Mouse (Mus musculus) megakaryocyte, embryonic 14.5 days (primary cell): Measurements from ENCODE around the gene Dnttip1. TPM values are rescaled to one million over a fixed set of nuclear protein-coding genes. Genes with fewer than 3 reads are reported as not detected.
"Not testable (repeated sequence)": the region's sequence is repeated elsewhere in the genome, so short reads cannot be mapped to it uniquely, and the experiment has no call there.

Experiments used
- H3K27me3 ChIP-seq: replicated peaks from 2 replicates; pipeline ENCODE3; 2012; ENCODE audit warnings: inconsistent platforms
- H3K36me3 ChIP-seq: replicated peaks from 2 replicates; pipeline ENCODE3; 2012; ENCODE audit warnings: low read length, inconsistent platforms, mixed read lengths
- H3K4me1 ChIP-seq: 2 replicates; pipeline ENCODE4 v1.6.1; 2012; ENCODE audit warnings: inconsistent platforms
- H3K4me3 ChIP-seq: replicated peaks from 2 replicates; pipeline ENCODE3; 2012; ENCODE audit warnings: moderate library complexity, mild to moderate bottlenecking, inconsistent platforms
- H3K9me3 ChIP-seq: 2 replicates; pipeline ENCODE4 v1.6.1; 2012; ENCODE audit warnings: inconsistent platforms
- FLI1 ChIP-seq: IDR thresholded peaks from 2 replicates; pipeline ENCODE4 v1.6.1; 2012; ENCODE audit warnings: low read length, inconsistent platforms, mixed read lengths
- GATA1 ChIP-seq: IDR thresholded peaks from 3 replicates; pipeline ENCODE4 v1.6.1; 2012; ENCODE audit warnings: mixed read lengths, low read length, inconsistent platforms, borderline replicate concordance
- polyA plus RNA-seq: library from polyadenylated mRNA; stranded (reverse); fragments of >175 nt; gene quantifications from 2 replicates; pipeline ENCODE4 v1.2.3, GENCODE M21; 2012; ENCODE audit warnings: low replicate concordance; ENCODE audit not compliant: insufficient read depth

The Dnttip1 gene
- polyA plus RNA-seq, 1 experiment: 41.6 TPM

GRCm38 (mm10) chr2:164787779-164788178, 42.0 kb downstream of the Dnttip1 start:
- Histone ChIP-seq H3K9me3 (no peaks in the 10 kb centered on the region), H3K27me3 (peaks cover 3% of the 10 kb centered on the region), H3K36me3 (peaks cover 44% of the 10 kb centered on the region), H3K4me3 (no peak overlapping the region), H3K4me1 (peaks cover 38% of the 10 kb centered on the region)
- TF ChIP-seq GATA1 (no peak), FLI1 (no peak)

GRCm38 (mm10) chr2:164788411-164788810, 42.6 kb downstream of the Dnttip1 start:
- Histone ChIP-seq H3K36me3 (peaks cover 51% of the 10 kb centered on the region), H3K4me3 (no peak overlapping the region), H3K4me1 (peaks cover 34% of the 10 kb centered on the region), H3K27me3 (no peaks in the 10 kb centered on the region), H3K9me3 (no peaks in the 10 kb centered on the region)
- TF ChIP-seq FLI1 (no peak), GATA1 (no peak)

- Histone ChIP-seq H3K4me1 (peaks cover 35% of the 10 kb centered on the region), H3K27me3 (no peaks in the 10 kb centered on the region), H3K36me3 (peaks cover 69% of the 10 kb centered on the region), H3K4me3 (no peak overlapping the region), H3K9me3 (no peaks in the 10 kb centered on the region)
- no peak for TF ChIP-seq FLI1
Measured at GRCm38 (mm10) chr2:164790451-164790850, 44.7 kb downstream of the Dnttip1 start.

- H3K27me3 ChIP-seq: no peaks in the 10 kb centered on the region
- H3K36me3 ChIP-seq: peaks cover 83% of the 10 kb centered on the region
- H3K4me1 ChIP-seq: peaks cover 23% of the 10 kb centered on the region
- no peaks in the 10 kb centered on the region for H3K9me3 ChIP-seq
- H3K4me3 ChIP-seq: no peak overlapping the region
- no peak for TF ChIP-seq GATA1
Measured at GRCm38 (mm10) chr2:164791841-164792261, 46.1 kb downstream of the Dnttip1 start.

- H3K4me1 ChIP-seq: peaks cover 19% of the 10 kb centered on the region
- no peak overlapping the region for H3K4me3 ChIP-seq
- no peaks in the 10 kb centered on the region for H3K9me3 ChIP-seq
- no peak for TF ChIP-seq GATA1
- no peaks in the 10 kb centered on the region for H3K27me3 ChIP-seq
- H3K36me3 ChIP-seq: peaks cover 89% of the 10 kb centered on the region
Measured at GRCm38 (mm10) chr2:164792400-164793190, 46.8 kb downstream of the Dnttip1 start.

- H3K36me3 ChIP-seq: peaks cover 94% of the 10 kb centered on the region
- H3K9me3 ChIP-seq: no peaks in the 10 kb centered on the region
- H3K4me3 ChIP-seq: no peak overlapping the region
- TF ChIP-seq FLI1: no peak
- TF ChIP-seq GATA1: no peak
- H3K4me1 ChIP-seq: peaks cover 19% of the 10 kb centered on the region
- no peaks in the 10 kb centered on the region for H3K27me3 ChIP-seq
Measured at GRCm38 (mm10) chr2:164793236-164793635, 47.5 kb downstream of the Dnttip1 start.

GRCm38 (mm10) chr2:164793772-164794171, 48.0 kb downstream of the Dnttip1 start:
- peaks cover 13% of the 10 kb centered on the region for H3K4me1 ChIP-seq
- TF ChIP-seq FLI1 (no peak), GATA1 (no peak)
- H3K4me3 ChIP-seq: no peak overlapping the region
- H3K9me3 ChIP-seq: no peaks in the 10 kb centered on the region
- peaks cover 90% of the 10 kb centered on the region for H3K36me3 ChIP-seq
- no peaks in the 10 kb centered on the region for H3K27me3 ChIP-seq

GRCm38 (mm10) chr2:164794293-164794692, 48.5 kb downstream of the Dnttip1 start:
- TF ChIP-seq GATA1 (no peak), FLI1 (no peak)
- Histone ChIP-seq H3K4me1 (peaks cover 9% of the 10 kb centered on the region), H3K27me3 (no peaks in the 10 kb centered on the region), H3K4me3 (no peak overlapping the region), H3K36me3 (peaks cover 90% of the 10 kb centered on the region), H3K9me3 (no peaks in the 10 kb centered on the region)

GRCm38 (mm10) chr2:164795868-164796267, 50.1 kb downstream of the Dnttip1 start:
- H3K27me3 ChIP-seq: no peaks in the 10 kb centered on the region
- H3K4me3 ChIP-seq: no peak overlapping the region
- TF ChIP-seq GATA1 (no peak), FLI1 (no peak)
- H3K4me1 ChIP-seq: peaks cover 13% of the 10 kb centered on the region
- H3K9me3 ChIP-seq: no peaks in the 10 kb centered on the region
- peaks cover 91% of the 10 kb centered on the region for H3K36me3 ChIP-seq

- H3K36me3 ChIP-seq: peaks cover 88% of the 10 kb centered on the region
- H3K9me3 ChIP-seq, H3K27me3 ChIP-seq, H3K4me3 ChIP-seq: not testable (repeated sequence)
- peaks cover 36% of the 10 kb centered on the region for H3K4me1 ChIP-seq
Measured at GRCm38 (mm10) chr2:164798554-164798953, 52.8 kb downstream of the Dnttip1 start.
